8 mouse cellular contexts compared by ENCODE assay signal in the genomic region with DNA sequence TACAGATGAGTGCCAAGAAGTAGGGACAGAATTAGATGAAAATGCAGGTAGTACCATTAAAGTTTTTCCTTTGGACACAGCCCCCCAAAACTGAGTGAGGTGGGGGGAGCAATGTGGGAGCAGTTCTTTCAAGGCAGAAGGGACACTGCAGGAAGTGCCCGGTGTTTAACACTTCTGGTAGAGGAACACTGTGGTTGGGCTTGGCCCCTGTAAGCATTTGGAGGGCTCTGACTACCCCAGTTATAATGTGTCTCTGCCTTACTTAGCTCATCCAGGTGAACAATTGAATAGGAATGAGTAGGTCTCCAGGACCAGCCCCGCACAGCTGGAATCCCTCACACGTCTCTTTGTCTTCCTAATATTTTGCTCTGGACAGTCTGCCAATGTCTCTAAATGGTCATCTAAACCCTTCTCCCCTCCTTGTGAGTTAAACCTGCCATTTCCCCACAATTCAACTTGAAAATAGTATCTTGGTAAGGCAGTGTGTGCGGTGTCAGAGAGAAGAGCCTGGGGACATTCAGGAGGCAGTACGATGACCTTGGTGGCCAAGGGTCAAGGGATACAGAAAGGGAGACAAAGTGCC.
DNase-seq lines count a peak whose midpoint lies in the region; ATAC-seq and TF ChIP-seq lines count a peak whose summit lies in the region.

No protein-coding gene starts in this region.

- no peaks in the 10 kb centered on the region for H3K36me3 ChIP-seq in heart, embryonic 16.5 days (ENCODE audit: control insufficient read depth, insufficient read depth)
- peaks cover 0 to 13% of the 10 kb centered on the region in 2 experiments; a peak in 2 of 4 replicates for H3K36me3 ChIP-seq in MEL (ENCODE audit: control insufficient read depth in 1 of 2, insufficient read depth in 2 of 2, low read length in 2 of 2)
- H3K36me3 ChIP-seq in hindbrain, embryonic 12.5 days, result no peaks in the 10 kb centered on the region
- no peaks in the 10 kb centered on the region for H3K36me3 ChIP-seq in midbrain, embryonic 10.5 days

- DNase-seq in heart, postnatal 25 days (ENCODE audit: low spot score), result no peak
- DNase-seq in MEL (ENCODE audit: low read depth, low spot score), result no peak
- DNase-seq in midbrain, embryonic 10.5 days (ENCODE audit: low spot score), result no peak
- no peak for DNase-seq in yolk sac, embryonic 10.5 days (ENCODE audit: low spot score)
- DNase-seq in kidney, postnatal 36 days, result no peak

- TF ChIP-seq EP300 in MEL (IDR thresholded peaks at IDR 0.05; ENCODE audit: low read depth in 1 of 2, low read length in 2 of 2), result no peak

- no peak for TF ChIP-seq CTCF in MEL (IDR thresholded peaks at IDR 0.05 in 2 of 3, conservative IDR thresholded peaks at IDR 0.05 in 1 of 3; ENCODE audit: control insufficient read depth in 1 of 3, insufficient read depth in 1 of 3, low read depth in 2 of 3, low read length in 3 of 3, poor library complexity in 1 of 3, severe bottlenecking in 1 of 3)

- H3K4me3 ChIP-seq in heart, embryonic 16.5 days (ENCODE audit: low read length), result peak overlapping the region; percentile 16
- H3K4me3 ChIP-seq in MEL (ENCODE audit: control insufficient read depth in 1 of 2, insufficient read depth in 1 of 2, low read depth in 2 of 2, low read length in 2 of 2), result peak overlapping the region; percentile 46 to 52
- no peak overlapping the region for H3K4me3 ChIP-seq in hindbrain, embryonic 12.5 days
- H3K4me3 ChIP-seq in midbrain, embryonic 10.5 days, result peak overlapping the region; percentile 31

- H3K27ac ChIP-seq in heart, embryonic 16.5 days (ENCODE audit: low read length), result no peak overlapping the region
- H3K27ac ChIP-seq in MEL (ENCODE audit: control insufficient read depth, low read depth, low read length), result peak overlapping the region; percentile 66
- H3K27ac ChIP-seq in hindbrain, embryonic 12.5 days, result no peak overlapping the region
- no peak overlapping the region for H3K27ac ChIP-seq in midbrain, embryonic 10.5 days (replicated peaks)

- 79% methylated on average over 5 of the region's 5 CpGs for WGBS in heart, embryonic 16.5 days
- 80% methylated on average over 5 of the region's 5 CpGs for WGBS in hindbrain, embryonic 12.5 days
- WGBS in midbrain, embryonic 10.5 days, result 83% methylated on average over 5 of the region's 5 CpGs

- TF ChIP-seq RAD21 in MEL (IDR thresholded peaks at IDR 0.05; ENCODE audit: low read depth, low read length), result no peak

- TF ChIP-seq POLR2A in MEL (IDR thresholded peaks at IDR 0.05; ENCODE audit: control insufficient read depth in 1 of 2, insufficient read depth in 1 of 2, low read depth in 1 of 2, low read length in 2 of 2, poor library complexity in 1 of 2), result no peak

- H3K9ac ChIP-seq in heart, embryonic 16.5 days (ENCODE audit: low read length), result no peak overlapping the region
- peak overlapping the region; percentile 23 for H3K9ac ChIP-seq in MEL (ENCODE audit: control insufficient read depth, low read depth, low read length, poor library complexity, severe bottlenecking)
- no peak overlapping the region for H3K9ac ChIP-seq in hindbrain, embryonic 12.5 days

- intact Hi-C loops in heart, postnatal 25 days (cut with DNase I), result no loop called here

- H3K79me2 ChIP-seq in MEL (ENCODE audit: control insufficient read depth, insufficient read depth, low read length, poor library complexity), result no peaks in the 10 kb centered on the region

- H3K27me3 ChIP-seq in heart, embryonic 16.5 days (ENCODE audit: control insufficient read depth, insufficient read depth, low read length), result no peaks in the 10 kb centered on the region
- H3K27me3 ChIP-seq in MEL (ENCODE audit: control insufficient read depth in 1 of 2, insufficient read depth in 2 of 2, low read length in 2 of 2), result no peaks in the 10 kb centered on the region
- no peaks in the 10 kb centered on the region for H3K27me3 ChIP-seq in hindbrain, embryonic 12.5 days
- H3K27me3 ChIP-seq in midbrain, embryonic 10.5 days (ENCODE audit: low read depth, poor library complexity, severe bottlenecking), result no peaks in the 10 kb centered on the region; the same call in 1 of the 2 replicates

- H3K4me2 ChIP-seq in heart, embryonic 16.5 days (ENCODE audit: low read depth, low read length), result peak overlapping the region; percentile 58
- peak overlapping the region; percentile 44 for H3K4me2 ChIP-seq in hindbrain, embryonic 12.5 days (replicated peaks)

- H3K4me1 ChIP-seq in heart, embryonic 16.5 days (ENCODE audit: control insufficient read depth, insufficient read depth, low read length), result peaks cover 12% of the 10 kb centered on the region
- H3K4me1 ChIP-seq in MEL (ENCODE audit: control insufficient read depth in 1 of 2, insufficient read depth in 2 of 2, low read length in 2 of 2), result peaks cover 19 to 45% of the 10 kb centered on the region in 2 experiments
- H3K4me1 ChIP-seq in hindbrain, embryonic 12.5 days, result peaks cover 9% of the 10 kb centered on the region; the same call in 1 of the 2 replicates
- H3K4me1 ChIP-seq in midbrain, embryonic 10.5 days, result peaks cover 28% of the 10 kb centered on the region

- no peaks in the 10 kb centered on the region for H3K9me3 ChIP-seq in heart, embryonic 16.5 days (replicated peaks; ENCODE audit: control insufficient read depth, low read length)
- no peaks in the 10 kb centered on the region for H3K9me3 ChIP-seq in MEL (replicated peaks; ENCODE audit: insufficient read depth, low read length)
- no peaks in the 10 kb centered on the region for H3K9me3 ChIP-seq in hindbrain, embryonic 12.5 days (replicated peaks)
- H3K9me3 ChIP-seq in midbrain, embryonic 10.5 days (replicated peaks), result no peaks in the 10 kb centered on the region

- no peak; the same call in 1 of the 2 replicates for ATAC-seq in heart, embryonic 16.5 days (replicated peaks; ENCODE audit: extremely low read depth, insufficient read depth, low FRiP score)
- peak; percentile 49; the same call in 1 of the 2 replicates for ATAC-seq in hindbrain, embryonic 12.5 days (ENCODE audit: low FRiP score)
- no peak for ATAC-seq in erythroid progenitor cell, adult 5-6 weeks (replicated peaks; ENCODE audit: low FRiP score, poor library complexity, severe bottlenecking)

TF ChIP-seq in MEL, 35 proteins besides CTCF, POLR2A, EP300 and RAD21:
- TF ChIP-seq UBTF (IDR thresholded peaks at IDR 0.05; ENCODE audit: borderline replicate concordance, insufficient read depth, low read depth, low read length) (no peak), MXI1 (IDR thresholded peaks at IDR 0.05; ENCODE audit: low read depth, low read length) (no peak), JUND (IDR thresholded peaks at IDR 0.05; ENCODE audit: low read depth, low read length) (0 out of 2 replicates have a peak, but pooled peaks have one; percentile 30), ZNF384 (IDR thresholded peaks at IDR 0.05; ENCODE audit: low read depth, low read length) (no peak), TAL1 (IDR thresholded peaks at IDR 0.05; ENCODE audit: low read length) (no peak), E2F4 (IDR thresholded peaks at IDR 0.05; ENCODE audit: borderline replicate concordance, low read depth, low read length) (no peak), TCF12 (IDR thresholded peaks at IDR 0.05; ENCODE audit: low read depth, low read length) (no peak), MYB (IDR thresholded peaks at IDR 0.05; ENCODE audit: low read depth, low read length) (no peak), MAX (IDR thresholded peaks at IDR 0.05; ENCODE audit: low read length) (peak; percentile 8; the same call in 1 of the 2 replicates), CHD1 (IDR thresholded peaks at IDR 0.05; ENCODE audit: low read depth, low read length) (no peak), MAZ (IDR thresholded peaks at IDR 0.05; ENCODE audit: low read depth, low read length) (no peak), ELF1 (IDR thresholded peaks at IDR 0.05; ENCODE audit: low read depth, low read length) (0 out of 2 replicates have a peak, but pooled peaks have one; percentile 8), MYC (IDR thresholded peaks at IDR 0.05; ENCODE audit: low read depth, low read length) (no peak), ZC3H11A (IDR thresholded peaks at IDR 0.05; ENCODE audit: low read depth, low read length) (no peak), MEF2A (IDR thresholded peaks at IDR 0.05; ENCODE audit: extremely low read depth, insufficient replicate concordance, low read depth, low read length, poor library complexity, severe bottlenecking) (no peak), SIN3A (IDR thresholded peaks at IDR 0.05; ENCODE audit: low read length) (no peak; the same call in 1 of the 2 replicates), GATA1 (IDR thresholded peaks at IDR 0.05; ENCODE audit: low read depth, low read length) (no peak), TBP (IDR thresholded peaks at IDR 0.05; ENCODE audit: low read depth, low read length) (no peak), RCOR1 (IDR thresholded peaks at IDR 0.05; ENCODE audit: low read depth, low read length) (no peak), USF1 (IDR thresholded peaks at IDR 0.05; ENCODE audit: low read depth, low read length) (no peak), SMC3 (IDR thresholded peaks at IDR 0.05; ENCODE audit: low read depth, low read length) (no peak), ZKSCAN1 (IDR thresholded peaks at IDR 0.05; ENCODE audit: low read depth, low read length) (no peak), BHLHE40 (IDR thresholded peaks at IDR 0.05; ENCODE audit: borderline replicate concordance, low read depth, low read length) (no peak), NRF1 (IDR thresholded peaks at IDR 0.05; ENCODE audit: insufficient read depth, low read depth, low read length, poor library complexity, severe bottlenecking) (no peak)
